Mouse (Mus musculus): ENCODE measurements around the gene Hoxc5. TPM values are rescaled to one million over a fixed set of nuclear protein-coding genes. Genes with fewer than 3 reads are reported as not detected.
A peak's percentile ranks its signal among the peaks of the same experiment; 100 is the strongest.

Gene Hoxc5
- total RNA-seq, 4 experiments from 2014 or later, result 1.6 to 3.4 (median 2.4) TPM

- DNase-seq (ENCODE audit: low spot score in 2 of 2), result peak in 1 of 2 experiments; percentile 2
These were observed 21.8 kb upstream of the Hoxc5 start for GRCm38 (mm10) chr15:102945185-102946077.

DNA sequence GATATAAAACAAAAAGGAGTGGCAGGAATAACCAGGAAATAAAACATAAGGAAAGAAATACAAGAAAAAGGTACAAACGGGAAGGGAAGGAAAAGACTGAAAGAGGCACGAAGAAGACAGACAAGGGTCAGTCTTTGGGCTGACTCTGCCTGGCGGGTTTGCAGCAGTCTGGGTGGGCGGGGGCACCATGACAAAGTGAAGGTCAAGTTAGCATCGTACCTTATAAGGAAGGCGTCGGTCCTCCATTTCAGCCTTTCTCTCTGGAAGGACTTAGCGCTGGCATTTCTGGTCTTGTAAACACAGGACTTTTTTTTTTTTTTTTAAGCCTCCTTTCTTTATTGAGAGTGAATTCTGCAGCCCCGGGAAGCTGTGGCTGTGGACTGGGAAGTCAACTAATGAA lies 20.0 kb upstream of the Hoxc5 start:
- DNase-seq (ENCODE audit: low spot score in 2 of 2), result peak in 1 of 2 experiments; percentile 2

- no peak for DNase-seq (ENCODE audit: low spot score in 2 of 2)
These were observed 18.4 kb upstream of the Hoxc5 start for GRCm38 (mm10) chr15:102948842-102949241.

GRCm38 (mm10) chr15:102949696-102950095 lies 17.5 kb upstream of the Hoxc5 start:
- peak in 1 of 2 experiments; percentile 2 for DNase-seq (ENCODE audit: low spot score in 2 of 2)

DNA sequence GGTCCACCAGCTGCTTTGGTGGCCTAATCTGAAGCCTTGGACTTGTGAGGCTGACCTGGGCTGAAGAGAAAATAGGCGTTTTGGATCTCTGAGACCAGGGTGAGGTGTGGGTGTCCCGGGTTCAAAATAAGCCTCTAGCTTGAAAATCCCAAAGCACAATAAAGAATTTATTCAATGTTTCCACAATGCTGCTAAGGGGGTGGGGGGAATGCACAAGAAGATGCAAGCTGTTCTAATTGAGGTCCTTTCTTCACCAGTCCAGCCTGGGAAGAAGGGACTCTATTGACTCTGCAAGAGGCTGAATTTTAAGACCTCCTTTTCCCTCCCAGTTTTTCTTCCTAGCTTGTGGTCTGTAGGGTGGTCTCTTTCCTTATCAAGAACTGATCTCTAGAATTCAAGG lies 16.4 kb upstream of the Hoxc5 start:
- peak in 1 of 2 experiments; percentile 2 for DNase-seq (ENCODE audit: low spot score in 2 of 2)

GRCm38 (mm10) chr15:102953561-102953960 lies 13.7 kb upstream of the Hoxc5 start:
- no peak for DNase-seq (ENCODE audit: low spot score in 2 of 2)

DNA sequence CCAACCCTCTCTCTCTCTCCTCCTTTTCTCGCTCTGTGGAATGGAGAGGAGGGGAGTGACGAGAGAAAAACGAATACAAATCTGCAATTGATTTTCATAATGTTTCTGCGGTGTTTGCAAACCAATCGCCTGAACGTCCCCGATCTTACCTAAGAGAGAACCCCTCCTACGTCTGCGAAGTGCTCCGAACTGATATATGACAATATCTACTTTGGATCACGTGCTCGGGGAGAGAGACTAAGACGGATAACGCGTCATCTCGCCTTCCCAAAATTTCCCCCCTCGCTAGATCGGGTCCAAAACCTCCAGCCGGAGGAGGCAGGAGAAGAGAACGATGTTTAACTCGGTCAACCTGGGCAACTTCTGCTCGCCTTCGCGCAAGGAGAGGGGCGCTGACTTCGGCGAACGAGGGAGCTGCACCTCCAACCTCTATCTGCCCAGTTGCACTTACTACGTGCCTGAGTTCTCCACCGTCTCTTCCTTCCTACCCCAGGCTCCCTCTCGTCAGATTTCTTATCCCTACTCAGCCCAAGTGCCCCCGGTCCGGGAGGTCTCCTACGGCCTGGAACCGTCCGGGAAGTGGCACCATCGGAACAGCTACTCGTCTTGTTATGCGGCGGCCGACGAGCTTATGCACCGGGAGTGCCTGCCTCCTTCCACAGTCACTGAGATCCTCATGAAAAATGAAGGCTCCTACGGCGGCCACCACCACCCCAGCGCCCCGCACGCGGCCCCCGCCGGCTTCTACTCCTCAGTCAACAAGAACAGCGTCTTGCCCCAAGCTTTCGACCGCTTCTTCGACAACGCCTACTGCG lies 12.8 kb upstream of the Hoxc5 start, which contains the start of gene Hoxc11:
Hoxc11 (plus strand) TSS at position 236 of the 815 bp plus-strand sequence.
- peak in 1 of 2 experiments; percentile 46 for DNase-seq (ENCODE audit: low spot score in 2 of 2)

GRCm38 (mm10) chr15:102955007-102955382 lies 12.2 kb upstream of the Hoxc5 start:
- no peak for DNase-seq (ENCODE audit: low spot score in 2 of 2)

- DNase-seq (ENCODE audit: low spot score in 2 of 2), result no peak
These were observed 11.2 kb upstream of the Hoxc5 start for GRCm38 (mm10) chr15:102955833-102956640.

- no peak for DNase-seq (ENCODE audit: low spot score in 2 of 2)
These were observed 10.3 kb upstream of the Hoxc5 start for GRCm38 (mm10) chr15:102956906-102957305.

DNA sequence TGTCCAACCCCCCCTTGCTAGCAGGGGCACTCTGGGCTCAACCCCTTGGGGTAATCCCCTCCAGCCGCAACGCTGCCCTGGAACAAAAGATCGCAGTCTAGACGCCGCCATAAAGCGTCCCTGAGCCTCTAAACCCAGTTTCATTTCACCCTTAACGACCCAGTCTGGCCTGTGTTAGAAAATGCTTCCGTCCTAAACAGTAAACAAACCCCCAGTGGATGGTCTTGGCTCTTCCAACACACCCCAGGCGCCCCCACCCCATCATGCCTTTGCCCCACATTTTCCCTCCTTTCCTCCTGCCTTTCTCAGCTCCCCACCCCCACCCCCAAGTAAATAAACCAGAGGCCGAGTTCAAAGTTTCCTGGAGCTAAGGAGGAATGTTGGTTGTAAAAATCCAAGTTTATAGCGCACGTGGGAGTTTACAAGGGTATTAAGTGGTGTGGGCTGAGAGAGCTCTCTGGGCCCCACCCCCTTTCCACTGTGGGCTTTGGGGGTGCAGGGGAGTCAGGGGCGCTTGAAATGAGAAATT lies 7.5 kb upstream of the Hoxc5 start:
- no peak for DNase-seq (ENCODE audit: low spot score in 2 of 2)

DNA sequence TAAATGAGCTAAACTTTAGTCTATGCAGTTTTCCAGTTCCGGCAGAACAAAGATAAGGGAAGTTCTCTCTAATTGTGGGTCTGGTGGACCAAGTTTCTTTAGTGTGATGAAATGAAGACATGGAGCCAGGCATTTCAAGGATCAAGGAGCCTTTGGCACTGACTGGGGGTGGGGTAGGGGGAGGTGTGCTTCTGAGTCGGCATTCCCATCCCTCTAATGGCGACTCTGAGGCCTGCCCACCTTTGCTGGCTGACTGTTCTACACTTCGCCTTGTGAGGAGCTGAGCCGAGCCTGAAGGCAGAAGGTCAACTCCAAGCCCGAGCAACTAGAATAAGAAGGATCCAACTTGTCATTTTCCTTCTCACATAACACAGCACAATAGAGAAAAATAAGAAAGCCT lies 5.5 kb upstream of the Hoxc5 start:
- no peak for DNase-seq (ENCODE audit: low spot score in 2 of 2)

DNA sequence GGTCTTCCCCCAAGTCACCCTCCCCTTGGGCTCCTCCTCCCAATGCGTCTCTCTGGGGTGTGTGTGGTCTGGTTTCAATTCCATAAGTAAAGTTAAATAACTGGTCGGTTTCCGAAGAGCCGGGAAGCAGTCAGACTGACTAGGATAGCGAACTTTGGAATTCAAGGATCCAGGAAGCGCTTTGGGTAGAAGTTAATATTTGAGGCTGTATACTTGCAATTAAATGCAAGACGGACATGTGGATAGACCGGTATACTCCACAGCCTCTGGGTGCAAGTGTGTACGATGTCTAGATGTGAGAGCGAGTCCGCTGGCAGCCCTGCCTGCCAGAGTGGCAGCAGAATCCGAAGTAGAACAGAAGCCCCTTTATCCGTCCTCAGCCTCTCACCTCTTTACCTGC lies 4.8 kb upstream of the Hoxc5 start:
- DNase-seq (ENCODE audit: low spot score in 2 of 2), result no peak

GRCm38 (mm10) chr15:102963259-102963658 lies 4.0 kb upstream of the Hoxc5 start:
- DNase-seq (ENCODE audit: low spot score in 2 of 2), result no peak

DNA sequence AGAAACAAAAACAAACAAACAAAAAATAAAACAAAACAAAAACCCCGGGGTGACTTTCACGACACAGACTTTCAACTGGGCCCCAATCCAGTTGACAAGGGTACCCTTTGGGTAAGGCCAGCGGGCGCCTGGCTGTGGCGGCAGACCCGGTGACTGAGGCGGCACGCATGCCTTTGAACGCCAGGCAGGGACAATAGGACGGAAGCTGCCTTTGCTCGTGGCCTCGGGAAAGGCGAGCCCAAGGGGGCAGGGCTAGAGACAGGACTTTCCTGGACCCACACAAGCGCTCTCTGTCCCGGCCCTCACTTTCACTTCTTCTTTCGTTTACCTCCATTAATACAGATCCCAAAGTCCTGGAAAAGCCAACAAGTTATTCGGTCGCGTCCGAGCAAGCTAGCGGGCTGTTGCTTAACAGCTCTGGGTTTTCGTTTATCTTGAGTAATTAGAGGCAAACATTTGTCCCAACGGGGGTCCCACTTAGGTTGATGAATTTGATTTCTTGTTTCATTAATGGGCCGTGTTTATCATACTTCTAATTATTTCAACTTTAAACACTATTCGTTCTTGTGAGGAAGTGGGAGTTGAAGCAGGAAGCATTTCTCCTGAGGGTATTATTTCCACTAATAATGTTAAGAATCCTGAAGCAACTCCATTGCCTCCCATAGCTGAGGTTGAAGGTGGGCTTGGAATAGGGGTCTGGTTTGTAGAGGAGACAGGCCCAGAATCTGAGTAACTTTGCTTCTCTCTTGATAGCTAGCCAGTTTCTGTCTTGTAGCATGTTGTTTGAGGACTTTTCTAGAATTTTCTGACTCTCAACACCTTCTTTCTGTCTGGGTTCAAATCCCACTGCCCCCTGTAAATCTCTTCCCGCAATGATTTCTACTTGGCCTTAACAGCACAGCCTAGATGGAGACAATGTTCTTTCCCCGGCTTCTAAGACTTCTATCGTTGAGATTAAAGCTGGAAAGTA lies 3.3 kb upstream of the Hoxc5 start:
- peak in 1 of 2 experiments; percentile 69 for DNase-seq (ENCODE audit: low spot score in 2 of 2)

- DNase-seq (ENCODE audit: low spot score in 2 of 2), result no peak
These were observed 2.0 kb upstream of the Hoxc5 start for GRCm38 (mm10) chr15:102965003-102965891.

DNA sequence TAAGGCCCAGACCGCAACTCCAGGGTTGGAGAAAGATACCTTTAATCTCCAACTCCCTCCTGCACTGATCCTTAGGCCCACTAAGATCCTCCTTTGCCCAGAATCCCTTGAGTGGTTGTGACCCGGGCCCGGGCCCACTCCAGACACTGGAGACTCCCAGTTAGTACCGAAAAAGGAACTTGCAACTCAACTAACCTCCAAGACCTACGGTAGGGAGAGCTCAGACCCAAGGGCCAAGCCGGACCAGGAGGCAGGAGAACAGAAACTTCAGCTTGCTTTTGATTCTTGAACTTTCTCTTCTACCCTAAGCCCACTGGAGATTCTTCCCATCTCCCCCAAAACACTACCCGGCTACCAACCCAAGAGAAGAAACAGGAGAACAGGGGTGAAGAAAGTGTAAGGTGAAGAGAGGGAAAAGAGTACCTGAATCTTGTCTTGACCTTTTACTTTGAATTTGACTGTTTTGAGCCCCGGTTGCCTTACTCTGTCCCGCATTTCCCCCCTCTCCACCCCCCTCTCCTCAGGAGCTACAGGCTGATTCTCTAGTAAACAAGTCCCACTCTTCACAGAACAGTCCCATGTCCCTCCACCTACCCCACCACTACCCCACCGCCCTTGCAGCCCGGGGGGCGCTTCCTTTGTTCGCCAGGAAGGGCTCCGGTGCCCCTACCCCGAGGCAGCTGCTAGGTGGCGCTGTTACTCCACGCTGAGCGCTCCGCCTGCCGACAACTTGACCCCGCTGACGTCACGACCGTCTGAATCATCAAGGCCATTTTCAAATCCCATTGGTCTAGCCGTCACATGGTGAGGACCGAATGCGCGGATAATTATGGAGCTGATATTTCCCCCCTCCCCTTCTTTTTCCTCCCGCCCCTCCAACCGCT lies 1.1 kb upstream of the Hoxc5 start:
- peak; percentile 93 to 96 for DNase-seq (ENCODE audit: low spot score in 2 of 2)

GRCm38 (mm10) chr15:102966776-102967311 lies 399 bp upstream of the Hoxc5 start, which contains the start of gene Hoxc10:
Hoxc10 (plus strand) TSS chr15:102966796.
- no peak for DNase-seq (ENCODE audit: low spot score in 2 of 2)

Measured in gastrocnemius, adult 8-10 months (tissue).